ENCODE assay signal across 29 mouse cellular contexts in genomic region chr2:19380446-19380950, GRCm38 (mm10). TPM values are rescaled to one million over a fixed set of nuclear protein-coding genes. Genes with fewer than 3 reads are reported as not detected.
DNase-seq lines count a peak whose midpoint lies in the region; ATAC-seq lines count a peak whose summit lies in the region.
"Had no signal": no experiment of that assay in that cellular context is flagged by ENCODE, and none has a peak within 500 bp of the region (broad histone marks: within the 10 kb centered on the region; RNA-seq: fewer than 3 reads in every experiment).

No protein-coding gene starts in this region.

- H3K4me1 ChIP-seq in hindbrain, embryonic 11.5 days (replicated peaks; ENCODE audit: control insufficient read depth, insufficient read depth, low read length) = no peaks in the 10 kb centered on the region; the same call in 1 of the 2 replicates
- H3K4me1 ChIP-seq in hindbrain, embryonic 13.5 days (replicated peaks) = peaks cover 4% of the 10 kb centered on the region; the same call in 1 of the 2 replicates
- H3K4me1 ChIP-seq in midbrain, embryonic 11.5 days (ENCODE audit: control insufficient read depth, insufficient read depth, low read length) = no peaks in the 10 kb centered on the region
- H3K4me1 ChIP-seq in midbrain, embryonic 16.5 days (ENCODE audit: control insufficient read depth, insufficient read depth, low read length) = no peaks in the 10 kb centered on the region
- H3K4me1 ChIP-seq: embryonic facial prominence, embryonic 12.5 days; embryonic facial prominence, embryonic 15.5 days; forebrain, embryonic 12.5 days; forebrain, embryonic 15.5 days; heart, embryonic 10.5 days; heart, embryonic 13.5 days had no signal

- ATAC-seq in hindbrain, embryonic 11.5 days (ENCODE audit: low FRiP score) = peak; percentile 24; the same call in 1 of the 2 replicates
- ATAC-seq in hindbrain, embryonic 13.5 days (ENCODE audit: low FRiP score) = no peak
- no peak for ATAC-seq in midbrain, embryonic 11.5 days (ENCODE audit: low FRiP score)
- ATAC-seq in midbrain, embryonic 16.5 days = no peak
- ATAC-seq: activated CD4-positive, CD25-positive, alpha-beta regulatory T cell, adult 4 months; forebrain, embryonic 15.5 days; intestine, postnatal 0 days; Patski had no signal

- H3K36me3 ChIP-seq in hindbrain, embryonic 11.5 days (ENCODE audit: control insufficient read depth, insufficient read depth, low read length) = no peaks in the 10 kb centered on the region
- H3K36me3 ChIP-seq in hindbrain, embryonic 13.5 days = no peaks in the 10 kb centered on the region
- H3K36me3 ChIP-seq in midbrain, embryonic 11.5 days (ENCODE audit: control insufficient read depth, insufficient read depth, low read length) = no peaks in the 10 kb centered on the region
- no peaks in the 10 kb centered on the region for H3K36me3 ChIP-seq in midbrain, embryonic 16.5 days (ENCODE audit: control insufficient read depth, insufficient read depth, low read length)
- H3K36me3 ChIP-seq: embryonic facial prominence, embryonic 12.5 days; embryonic facial prominence, embryonic 15.5 days; forebrain, embryonic 12.5 days; forebrain, embryonic 15.5 days; G1E had no signal

- no peak overlapping the region for H3K4me3 ChIP-seq in hindbrain, embryonic 11.5 days (ENCODE audit: low read depth, low read length)
- H3K4me3 ChIP-seq in hindbrain, embryonic 13.5 days = no peak overlapping the region
- no peak overlapping the region for H3K4me3 ChIP-seq in midbrain, embryonic 11.5 days (ENCODE audit: low read depth, low read length)
- no peak overlapping the region for H3K4me3 ChIP-seq in midbrain, embryonic 16.5 days (ENCODE audit: low read depth, low read length)
- H3K4me3 ChIP-seq: embryonic facial prominence, embryonic 12.5 days; embryonic facial prominence, embryonic 15.5 days; forebrain, embryonic 12.5 days; forebrain, embryonic 15.5 days; heart, adult 2 months; heart, embryonic 10.5 days; heart, embryonic 13.5 days had no signal

- H3K9ac ChIP-seq in hindbrain, embryonic 11.5 days (ENCODE audit: low read depth, low read length) = no peak overlapping the region
- H3K9ac ChIP-seq in hindbrain, embryonic 13.5 days = no peak overlapping the region
- H3K9ac ChIP-seq in midbrain, embryonic 11.5 days (ENCODE audit: low read length) = no peak overlapping the region
- H3K9ac ChIP-seq in midbrain, embryonic 16.5 days (ENCODE audit: low read depth, low read length) = no peak overlapping the region
- H3K9ac ChIP-seq: embryonic facial prominence, embryonic 12.5 days; embryonic facial prominence, embryonic 15.5 days; forebrain, embryonic 12.5 days; forebrain, embryonic 15.5 days; heart, embryonic 13.5 days; hindbrain, embryonic 14.5 days had no signal

- no peaks in the 10 kb centered on the region for H3K27me3 ChIP-seq in hindbrain, embryonic 11.5 days (ENCODE audit: control insufficient read depth, insufficient read depth, low read length)
- H3K27me3 ChIP-seq in hindbrain, embryonic 13.5 days = no peaks in the 10 kb centered on the region
- no peaks in the 10 kb centered on the region for H3K27me3 ChIP-seq in midbrain, embryonic 11.5 days (ENCODE audit: control insufficient read depth, insufficient read depth, low read length)
- no peaks in the 10 kb centered on the region for H3K27me3 ChIP-seq in midbrain, embryonic 16.5 days (ENCODE audit: control insufficient read depth, insufficient read depth, low read depth, low read length)
- H3K27me3 ChIP-seq: CH12.LX; embryonic facial prominence, embryonic 12.5 days; embryonic facial prominence, embryonic 15.5 days; forebrain, embryonic 12.5 days; forebrain, embryonic 15.5 days; heart, embryonic 13.5 days had no signal

- DNase-seq in hindbrain, embryonic 11.5 days (ENCODE audit: low spot score) = no peak
- peak; percentile 51 for DNase-seq in midbrain, embryonic 11.5 days (ENCODE audit: low spot score, missing footprints)
- peak; percentile 69 for DNase-seq in R1 (ENCODE audit: low read depth, low spot score)
- no peak for DNase-seq in adrenal gland, postnatal 14 days
- no peak for DNase-seq in ovary, postnatal 14 days (ENCODE audit: low spot score)
- DNase-seq: adrenal gland, adult 8-10 months; adrenal gland, postnatal 36 days; B cell, adult 2 months; cerebellum, adult 18-20 months; cerebellum, adult 9-10 months; cerebellum, postnatal 14 days; gastrocnemius, postnatal 25 days; heart, adult 2 months; heart, postnatal 14 days; heart, postnatal 4 days had no signal

- no peak overlapping the region for H3K27ac ChIP-seq in hindbrain, embryonic 11.5 days (ENCODE audit: low read depth, low read length)
- no peak overlapping the region for H3K27ac ChIP-seq in hindbrain, embryonic 13.5 days
- no peak overlapping the region for H3K27ac ChIP-seq in midbrain, embryonic 11.5 days (ENCODE audit: low read depth, low read length)
- H3K27ac ChIP-seq in midbrain, embryonic 16.5 days (ENCODE audit: low read length) = no peak overlapping the region
- H3K27ac ChIP-seq: embryonic facial prominence, embryonic 12.5 days; embryonic facial prominence, embryonic 15.5 days; forebrain, embryonic 12.5 days; forebrain, embryonic 15.5 days; heart, adult 2 months; heart, embryonic 10.5 days; heart, embryonic 13.5 days; hindbrain, embryonic 14.5 days had no signal

- no peak overlapping the region for H3K4me2 ChIP-seq in hindbrain, embryonic 11.5 days (replicated peaks; ENCODE audit: low read depth, low read length)
- no peak overlapping the region for H3K4me2 ChIP-seq in hindbrain, embryonic 13.5 days
- no peak overlapping the region for H3K4me2 ChIP-seq in midbrain, embryonic 11.5 days
- H3K4me2 ChIP-seq in midbrain, embryonic 16.5 days (ENCODE audit: low read length) = no peak overlapping the region
- H3K4me2 ChIP-seq: embryonic facial prominence, embryonic 12.5 days; embryonic facial prominence, embryonic 15.5 days; forebrain, embryonic 12.5 days; forebrain, embryonic 15.5 days; heart, embryonic 13.5 days; hindbrain, embryonic 14.5 days had no signal

- no peaks in the 10 kb centered on the region for H3K9me3 ChIP-seq in hindbrain, embryonic 11.5 days (ENCODE audit: control insufficient read depth, low read length)
- no peaks in the 10 kb centered on the region for H3K9me3 ChIP-seq in hindbrain, embryonic 13.5 days
- H3K9me3 ChIP-seq in midbrain, embryonic 11.5 days (ENCODE audit: control insufficient read depth, low read length) = no peaks in the 10 kb centered on the region
- H3K9me3 ChIP-seq in midbrain, embryonic 16.5 days (replicated peaks; ENCODE audit: control insufficient read depth, low read length, poor library complexity, severe bottlenecking) = no peaks in the 10 kb centered on the region
- H3K9me3 ChIP-seq: embryonic facial prominence, embryonic 12.5 days; embryonic facial prominence, embryonic 15.5 days; forebrain, embryonic 12.5 days; forebrain, embryonic 15.5 days; G1E; heart, embryonic 10.5 days; heart, embryonic 13.5 days had no signal

- 50% methylated on average over 2 of the region's 2 CpGs for whole genome bisulfite sequencing in hindbrain, embryonic 11.5 days
- WGBS in hindbrain, embryonic 13.5 days = 47% methylated on average over 2 of the region's 2 CpGs
- WGBS in midbrain, embryonic 11.5 days = 48% methylated on average over 2 of the region's 2 CpGs
- 48% methylated on average over 2 of the region's 2 CpGs for WGBS in midbrain, embryonic 16.5 days

RNA-seq across cellular contexts. Expression of gene Msrb2, which starts 9.3 kb away (rescaled TPM):
- polyA plus RNA-seq in hindbrain, embryonic 11.5 days (2014; fragmentation: Nextera tagmentation; extraction: Ambion mirVana) = 13.6 and 14.8 TPM in 2 replicates
- 10.4 and 10.8 TPM in 2 replicates for polyA plus RNA-seq in hindbrain, embryonic 13.5 days (2015; fragmentation: Nextera tagmentation; extraction: Ambion mirVana)
- 11.2 and 12.8 TPM in 2 replicates for polyA plus RNA-seq in midbrain, embryonic 11.5 days (2014; fragmentation: Nextera tagmentation; extraction: Ambion mirVana)
- polyA plus RNA-seq in midbrain, embryonic 16.5 days (2015; fragmentation: Nextera tagmentation; extraction: Ambion mirVana) = 6.7 TPM in 2 replicates
- total RNA-seq in adrenal gland, postnatal 14 days (2021) = 29.9 and 31.1 TPM in 2 replicates
- total RNA-seq: G1E had no signal
- polyA plus RNA-seq: G1E had no signal

Comparison
In these comparisons a context has a peak if more than half of its experiments do, and no peak if none do; other contexts are left out.
1. DNase-seq: peak in midbrain, embryonic 11.5 days (single experiment) and R1 (single experiment); none in hindbrain, embryonic 11.5 days (single experiment), adrenal gland, postnatal 14 days (single experiment) and ovary, postnatal 14 days (single experiment).